Mouse (Mus musculus) olfactory bulb, adult 2 months (tissue): Measurements from ENCODE around the gene Cnot8.

ENCODE experiments used
- CTCF ChIP-seq: fragments of 200-500 bp; IDR thresholded peaks from 2 replicates; pipeline ENCODE4 v1.5.1; 2012; ENCODE audit warnings: low read depth, mild to moderate bottlenecking, low read length, moderate library complexity; ENCODE audit not compliant: insufficient read depth
- POLR2A ChIP-seq: fragments of 200-500 bp; IDR thresholded peaks from 2 replicates; pipeline ENCODE4 v1.6.1; 2012; ENCODE audit warnings: mild to moderate bottlenecking, low read depth, low read length, moderate library complexity; ENCODE audit not compliant: insufficient read depth

- TF ChIP-seq CTCF, result no peak
- TF ChIP-seq POLR2A, result no peak
Measured at GRCm38 (mm10) chr11:58102581-58103343, 1.2 kb upstream of the Cnot8 start.
